Mouse (Mus musculus): Measurements from ENCODE around the gene Abcb1b.
"Not testable (repeated sequence)": the region's sequence is repeated elsewhere in the genome, so short reads cannot be mapped to it uniquely, and the experiment has no call there.

Abcb1b gene

DNA sequence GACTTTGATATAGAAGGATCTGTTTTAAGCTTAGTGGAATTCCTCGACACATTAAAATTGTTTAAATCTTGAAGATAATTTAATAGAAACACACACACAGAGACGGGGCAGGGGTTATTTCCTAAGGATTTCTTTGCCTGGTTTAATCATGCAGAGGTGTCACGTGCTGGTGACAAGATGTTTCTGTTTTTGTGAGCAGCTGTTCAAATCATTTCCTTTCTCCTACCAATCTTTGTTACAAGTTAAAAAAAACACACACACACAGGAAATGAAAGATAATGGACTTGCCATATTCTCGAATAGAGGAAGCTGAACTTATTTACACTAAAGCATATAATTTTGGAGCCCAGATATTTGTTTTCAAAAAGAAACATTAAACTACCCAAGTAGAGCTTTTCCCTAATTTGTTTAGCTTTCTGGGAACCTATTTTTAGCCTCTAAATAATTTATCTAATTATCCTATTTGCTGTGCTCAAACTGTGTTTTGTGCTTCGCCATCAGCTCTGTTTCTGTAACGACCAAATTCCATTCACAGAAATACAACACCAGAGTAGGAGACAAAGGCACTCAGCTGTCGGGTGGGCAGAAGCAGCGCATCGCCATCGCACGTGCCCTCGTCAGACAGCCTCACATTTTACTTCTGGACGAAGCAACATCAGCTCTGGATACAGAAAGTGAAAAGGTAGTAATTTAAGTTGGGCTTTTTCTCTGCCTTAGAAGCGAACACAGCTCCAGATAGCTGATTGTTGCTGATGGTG is 65.8 kb downstream of the Abcb1b start:
- no peak for DNase-seq (ENCODE audit: low read depth, low spot score)

DNA sequence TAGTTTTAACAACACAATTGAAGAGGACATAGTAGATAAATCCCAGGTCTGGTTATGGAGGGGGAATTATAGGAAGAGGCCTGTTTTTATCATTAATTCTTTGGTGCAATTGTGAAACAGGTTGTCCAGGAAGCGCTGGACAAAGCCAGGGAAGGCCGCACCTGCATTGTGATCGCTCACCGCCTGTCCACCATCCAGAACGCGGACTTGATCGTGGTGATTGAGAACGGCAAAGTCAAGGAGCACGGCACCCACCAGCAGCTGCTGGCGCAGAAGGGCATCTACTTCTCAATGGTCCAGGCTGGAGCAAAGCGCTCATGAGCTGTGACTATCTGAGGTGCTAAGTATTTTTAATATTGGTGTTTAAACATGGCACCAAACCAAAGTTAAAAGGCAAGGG is 67.7 kb downstream of the Abcb1b start:
- DNase-seq (ENCODE audit: low read depth, low spot score), result not testable (repeated sequence)

DNA sequence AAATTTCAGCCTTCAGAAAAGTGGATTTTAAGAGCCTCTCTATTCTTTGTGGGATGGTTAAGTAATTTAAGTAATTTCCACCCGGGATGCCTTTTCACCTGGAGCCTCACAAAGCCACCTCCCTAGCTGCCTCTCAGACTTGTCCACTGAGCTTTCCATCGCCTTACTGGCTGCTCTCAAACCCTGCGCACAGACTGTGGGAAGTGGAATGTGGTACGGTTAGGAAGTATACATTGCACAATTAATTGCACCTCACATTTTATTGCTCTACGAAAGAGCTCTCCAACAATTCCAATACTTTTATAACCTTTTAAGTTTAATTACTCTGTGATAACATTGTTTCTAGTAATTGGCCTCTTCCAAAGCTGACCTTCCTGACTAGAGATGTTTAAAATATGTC is 68.4 kb downstream of the Abcb1b start:
- no peak for DNase-seq (ENCODE audit: low read depth, low spot score)

DNA sequence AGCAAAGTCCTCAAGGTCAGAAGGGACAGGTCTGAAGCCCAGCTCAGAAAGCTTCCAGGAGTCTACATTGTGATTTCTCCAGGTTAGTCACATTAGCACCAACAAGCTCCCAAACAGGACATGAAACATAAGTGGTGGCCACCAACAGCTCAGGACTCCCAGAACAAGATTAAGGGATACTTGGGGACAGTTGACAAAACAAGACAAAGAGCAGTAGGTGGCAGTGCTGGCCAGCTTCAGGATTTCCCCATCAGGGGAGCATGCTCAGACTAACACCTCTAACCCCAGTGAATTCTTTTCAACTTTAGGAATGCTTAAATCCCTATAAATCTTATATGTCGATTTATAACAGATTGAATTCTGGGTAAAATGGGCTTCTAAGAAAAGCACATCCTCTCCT is 70.1 kb downstream of the Abcb1b start:
- no peak for DNase-seq (ENCODE audit: low read depth, low spot score)

DNA sequence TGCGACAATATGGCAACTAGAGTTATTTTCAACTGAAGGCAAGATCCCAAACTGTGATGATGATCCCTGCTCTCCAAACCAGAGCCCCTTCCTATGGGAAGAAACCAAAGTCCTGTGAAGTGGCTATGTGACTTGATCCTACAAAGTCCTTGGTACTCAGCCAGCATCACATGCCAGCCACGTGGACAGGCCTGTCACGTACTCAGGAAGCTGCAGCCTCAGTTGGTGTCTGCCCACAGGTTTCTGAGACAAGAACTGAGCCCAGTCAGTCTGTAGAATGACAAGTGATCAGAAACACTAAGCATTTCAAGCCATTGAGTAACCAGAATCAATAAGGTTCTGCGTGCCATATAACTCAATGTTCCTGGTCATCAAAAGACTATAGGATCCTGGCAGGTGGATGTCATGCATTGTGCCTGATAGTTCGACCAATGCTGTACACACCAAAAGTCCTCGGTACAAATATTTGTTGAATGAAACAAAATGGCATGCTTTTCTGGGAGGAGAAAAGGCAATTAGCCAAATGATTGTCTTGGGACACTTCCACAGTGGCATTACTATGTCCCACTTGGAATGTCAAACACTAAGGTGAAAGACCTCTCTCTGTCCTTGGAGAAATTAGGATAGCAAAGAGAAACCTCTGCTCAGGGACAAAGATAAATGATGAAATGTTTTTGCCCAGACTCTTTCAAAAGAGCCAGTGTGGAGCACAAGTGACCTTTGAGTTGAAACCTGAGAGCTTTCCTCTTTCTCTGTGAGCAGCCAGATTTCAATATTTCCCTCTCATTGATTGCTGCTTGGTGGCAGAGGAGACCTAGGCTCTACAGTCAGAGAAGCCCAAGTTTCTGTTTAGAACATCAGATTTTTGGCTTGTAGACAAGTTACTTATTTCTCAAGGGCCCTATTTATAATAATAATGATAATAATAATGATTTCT is 75.3 kb downstream of the Abcb1b start:
- no peak for DNase-seq (ENCODE audit: low read depth, low spot score)

DNA sequence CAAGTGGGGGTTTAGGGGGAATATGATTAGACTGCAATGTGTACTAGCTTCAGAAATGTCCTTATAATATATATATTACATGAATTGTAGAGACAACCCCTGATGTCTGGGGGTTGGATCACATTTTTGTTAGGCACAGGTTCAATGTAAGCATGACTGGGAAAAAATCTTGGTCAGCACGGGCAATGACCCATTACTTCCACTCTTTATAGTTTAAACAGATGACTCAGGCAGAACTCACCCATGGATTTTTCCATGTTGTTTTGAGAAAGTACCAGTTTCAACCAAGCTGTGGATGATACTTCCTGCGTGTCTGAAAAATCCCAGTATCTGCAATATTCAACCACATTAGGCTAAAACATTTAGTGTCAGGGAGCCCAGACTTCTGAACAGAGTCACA is 79.1 kb downstream of the Abcb1b start:
- DNase-seq (ENCODE audit: low read depth, low spot score), result no peak

DNA sequence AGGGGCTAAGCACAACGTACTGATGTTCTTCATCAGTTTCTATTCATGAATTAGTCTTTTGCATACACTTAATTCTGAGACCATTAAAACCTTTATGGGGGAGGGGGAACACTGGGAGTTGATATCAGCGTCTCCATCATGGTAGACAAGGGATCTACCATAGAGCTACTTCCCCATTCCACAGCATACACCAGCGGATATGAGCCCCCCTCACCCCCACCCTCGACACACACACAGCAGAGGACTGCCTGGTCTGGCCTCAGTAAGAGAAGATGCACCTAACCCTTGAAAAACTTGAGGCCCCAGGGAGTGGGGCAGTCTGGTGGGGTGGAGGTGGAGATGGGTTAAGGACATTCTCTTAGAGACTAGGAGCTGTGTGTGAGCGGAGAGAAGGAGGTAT is 79.9 kb downstream of the Abcb1b start:
- no peak for DNase-seq (ENCODE audit: low read depth, low spot score)

DNA sequence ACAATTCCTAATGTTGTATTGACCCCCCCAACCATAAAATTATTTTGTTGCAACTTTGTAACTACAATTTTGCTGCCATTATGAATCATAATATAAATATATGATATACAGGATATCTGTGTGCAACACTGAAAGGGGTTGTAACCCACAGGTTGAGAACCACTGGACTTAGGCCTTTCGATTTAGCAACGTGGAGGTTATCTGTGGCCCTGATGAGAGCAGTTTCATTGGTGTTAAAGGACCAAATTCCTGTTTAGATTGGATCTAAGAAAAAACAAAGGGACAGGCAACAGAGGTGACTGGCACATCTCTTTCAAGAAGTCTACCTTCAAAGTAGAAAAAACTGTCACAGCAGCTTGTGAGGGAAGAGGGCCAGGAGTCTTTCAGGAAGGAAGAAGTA is 87.9 kb downstream of the Abcb1b start:
- DNase-seq (ENCODE audit: low read depth, low spot score), result no peak

DNA sequence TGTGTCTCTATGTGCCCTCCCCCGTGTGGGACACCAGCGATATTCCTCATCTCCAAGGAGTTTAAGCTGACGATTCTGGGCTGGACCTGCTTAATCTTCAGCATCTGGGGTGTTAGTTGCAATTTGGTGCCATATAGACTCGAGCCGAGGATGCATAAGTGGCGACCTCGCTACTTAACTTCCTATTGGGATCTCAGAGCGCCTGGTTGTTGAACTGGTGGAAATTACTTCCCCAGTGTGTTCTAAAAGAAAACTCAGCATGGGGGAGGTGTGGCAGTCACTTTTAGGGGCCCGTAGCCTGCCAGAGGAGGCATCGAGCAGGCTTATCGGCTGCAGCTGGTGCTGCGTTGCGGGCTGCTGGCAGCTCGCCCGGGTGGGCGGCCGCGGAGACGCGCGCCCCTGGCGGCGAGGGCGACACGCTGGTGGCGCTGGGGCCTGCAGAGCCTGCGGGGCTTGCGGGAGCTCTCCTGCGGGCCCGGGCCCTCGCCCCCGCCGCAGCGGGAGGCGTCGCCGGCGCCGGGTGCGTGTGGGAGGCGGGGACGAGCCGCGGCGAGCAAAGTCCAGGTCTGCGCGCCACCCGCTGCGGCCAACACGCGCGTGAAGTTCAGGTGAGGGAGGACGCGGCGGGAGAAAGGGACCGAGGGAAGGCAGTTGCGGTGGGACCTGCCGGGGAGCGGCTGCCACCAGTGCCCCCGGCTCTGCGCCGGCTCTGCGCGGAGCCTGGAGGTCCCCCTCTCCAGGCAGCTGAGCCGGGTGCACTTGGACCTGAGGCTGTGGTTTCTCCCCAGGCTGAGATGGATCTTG is 95.6 kb downstream of the Abcb1b start, which contains the start of gene Abcb4:
TSS of gene Abcb4 (plus strand) at position 418 of the 804 bp plus-strand sequence.
- DNase-seq (ENCODE audit: low read depth, low spot score), result no peak

DNA sequence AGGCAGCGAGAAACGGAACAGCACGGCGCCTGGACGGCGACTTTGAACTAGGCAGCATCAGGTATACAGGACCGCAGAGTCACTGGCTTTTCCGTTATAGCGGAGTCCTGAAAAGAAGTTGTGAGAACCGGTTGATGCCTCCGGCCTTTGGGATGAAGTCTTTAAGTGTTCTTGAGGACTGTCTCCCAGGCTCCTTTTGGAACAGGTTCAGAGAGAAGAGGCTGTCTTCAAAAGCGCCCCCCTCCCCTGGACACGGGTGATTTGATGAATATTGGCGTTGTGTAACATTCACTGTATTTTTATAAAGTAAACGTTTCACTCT is 96.1 kb downstream of the Abcb1b start:
- no peak for DNase-seq (ENCODE audit: low read depth, low spot score)

DNA sequence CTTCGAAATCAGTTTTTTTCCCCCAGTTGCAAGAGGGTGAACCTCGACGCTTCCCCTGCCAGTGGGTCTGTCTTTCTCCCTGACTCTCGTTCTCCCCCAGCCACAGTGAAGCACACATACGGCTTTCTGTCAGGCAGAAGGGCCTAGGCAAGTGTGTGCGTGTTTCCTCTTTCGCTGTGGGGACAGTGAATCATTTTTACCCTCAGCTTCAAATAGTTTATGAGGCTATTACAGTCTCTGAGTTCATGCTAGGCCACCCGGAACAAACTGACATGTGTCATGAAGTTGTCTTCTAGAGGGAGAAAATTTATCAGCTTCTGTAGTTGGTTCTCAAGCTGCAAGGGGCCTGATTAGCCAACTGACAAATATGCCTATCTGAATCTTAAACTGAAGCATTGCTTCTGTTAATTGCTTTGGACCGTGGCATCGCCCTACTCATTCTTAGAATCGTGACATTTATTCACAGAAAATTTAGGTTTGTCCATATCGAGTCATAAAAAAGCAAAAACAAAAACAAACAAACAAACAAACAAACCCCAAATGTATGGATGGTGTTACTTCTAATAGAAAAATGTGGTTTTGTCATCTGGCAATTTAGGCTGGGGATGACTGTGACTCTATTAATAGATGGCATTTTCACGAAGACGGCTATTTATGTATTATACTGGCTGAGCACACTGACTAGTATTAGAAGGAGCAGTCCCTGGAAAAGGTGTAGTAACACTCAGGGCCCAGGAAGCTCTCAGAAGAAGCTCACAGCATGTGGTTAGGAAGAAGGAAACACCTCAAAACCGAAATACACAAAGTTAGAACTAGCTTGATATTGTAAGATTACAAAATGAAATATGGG is 96.9 kb downstream of the Abcb1b start:
- no peak for DNase-seq (ENCODE audit: low read depth, low spot score)

DNA sequence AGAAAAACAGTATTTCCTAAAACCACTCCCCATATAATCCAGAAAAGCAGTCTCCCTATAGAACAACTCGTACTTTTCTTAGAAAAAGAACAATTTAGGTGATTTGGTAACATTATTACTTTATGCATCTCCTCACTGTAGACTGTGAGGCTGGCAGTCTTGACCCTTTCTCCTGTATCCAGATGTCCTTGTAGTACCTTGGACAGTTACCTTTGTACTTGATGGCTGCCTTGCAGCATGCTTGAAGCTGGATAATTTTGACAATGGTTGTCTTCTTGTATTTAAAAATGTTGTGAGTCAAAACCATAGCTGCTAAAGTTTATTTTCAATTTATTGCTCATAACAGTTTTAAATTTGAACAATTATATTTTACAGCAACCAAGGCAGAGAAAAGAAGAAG is 98.3 kb downstream of the Abcb1b start:
- DNase-seq (ENCODE audit: low read depth, low spot score), result no peak

DNA sequence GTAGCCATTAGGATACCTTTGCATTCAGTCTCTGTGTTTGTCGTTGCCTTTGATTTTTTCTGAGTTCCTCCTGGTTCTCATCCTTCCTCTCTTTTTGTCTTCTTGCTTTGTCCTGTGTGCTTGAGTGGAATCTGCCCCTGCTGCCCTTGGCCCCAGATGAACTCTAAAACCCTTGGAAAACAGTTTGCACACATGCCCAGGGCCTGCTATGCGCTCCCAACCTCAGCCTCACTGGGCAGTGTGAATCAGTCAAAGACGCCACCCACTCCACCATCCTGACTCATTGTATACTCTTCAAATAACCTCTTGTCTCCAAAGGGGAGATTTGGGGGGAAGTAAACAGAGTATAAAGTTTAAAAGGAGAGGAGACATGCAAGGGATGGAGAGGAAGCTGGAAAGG is 100.3 kb downstream of the Abcb1b start:
- DNase-seq (ENCODE audit: low read depth, low spot score), result no peak

DNA sequence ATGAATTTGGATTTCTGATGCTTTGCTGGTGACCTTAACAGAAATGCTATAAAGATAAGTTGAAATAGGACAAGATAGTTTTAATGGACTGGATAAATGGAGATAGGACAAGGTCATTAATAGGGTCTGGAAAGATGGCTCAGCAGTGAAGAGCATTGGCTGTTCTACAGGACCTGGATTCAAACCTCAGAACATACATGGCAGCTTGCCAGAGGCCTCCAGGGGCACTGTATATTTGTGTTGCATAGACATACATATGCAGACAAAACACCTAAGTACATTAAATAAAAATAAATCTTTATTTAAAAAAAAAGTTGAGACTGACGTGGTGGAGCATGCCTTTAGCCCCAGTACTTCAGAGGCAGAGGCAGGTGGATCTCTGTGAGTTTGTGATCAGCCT is 103.1 kb downstream of the Abcb1b start:
- no peak for DNase-seq (ENCODE audit: low read depth, low spot score)

DNA sequence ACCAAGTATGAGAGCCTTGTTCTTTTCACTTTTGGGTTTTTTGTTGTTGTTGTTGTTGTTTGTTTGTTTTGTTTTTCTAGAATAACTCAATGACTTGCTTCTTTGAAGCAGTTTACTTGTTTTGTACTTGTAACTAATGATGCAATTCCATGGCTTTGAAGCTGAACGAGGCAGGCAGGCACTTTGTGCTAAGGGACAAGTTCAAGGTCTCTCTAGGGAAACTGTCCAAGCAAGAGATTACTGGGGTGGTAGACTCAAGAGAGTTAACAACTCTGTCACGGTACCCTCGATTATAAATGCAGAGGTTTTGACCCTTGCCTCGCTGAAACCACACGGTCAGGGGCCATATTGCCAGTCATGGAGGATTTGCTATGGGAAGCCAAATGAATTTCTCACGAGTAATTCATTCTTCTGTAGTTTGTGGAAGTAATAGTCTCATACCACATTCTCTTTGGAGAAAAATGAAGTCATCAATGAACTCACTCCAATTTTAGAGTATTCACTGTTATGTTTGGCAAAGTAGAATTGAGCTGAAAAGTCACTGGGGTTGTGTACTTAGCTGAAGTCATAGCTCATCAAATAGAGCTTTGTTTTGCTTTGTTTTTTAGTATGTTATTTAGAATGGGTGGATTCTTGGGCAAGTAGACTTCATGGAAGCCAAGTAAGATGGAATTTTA is 104.3 kb downstream of the Abcb1b start:
- no peak for DNase-seq (ENCODE audit: low read depth, low spot score)

DNA sequence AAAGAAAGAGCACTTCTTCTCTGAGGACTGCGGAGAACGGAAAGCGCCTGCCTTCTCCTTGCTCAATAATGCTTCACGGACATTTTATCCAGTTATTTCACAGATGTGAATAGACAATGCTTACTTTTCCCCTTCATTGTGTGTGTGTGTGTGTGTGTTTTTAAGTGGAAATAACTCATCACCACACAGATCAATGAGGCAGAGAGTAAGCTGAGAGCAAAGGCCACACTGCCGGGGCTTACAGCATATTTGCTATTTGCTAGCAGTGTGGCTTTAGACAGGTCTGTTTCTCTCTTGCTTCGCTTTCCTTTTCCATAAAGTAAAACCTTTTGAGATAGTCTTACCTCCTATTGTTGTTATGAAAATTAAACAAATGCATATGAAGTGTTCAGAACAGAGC is 106.6 kb downstream of the Abcb1b start:
- no peak for DNase-seq (ENCODE audit: low read depth, low spot score)

DNA sequence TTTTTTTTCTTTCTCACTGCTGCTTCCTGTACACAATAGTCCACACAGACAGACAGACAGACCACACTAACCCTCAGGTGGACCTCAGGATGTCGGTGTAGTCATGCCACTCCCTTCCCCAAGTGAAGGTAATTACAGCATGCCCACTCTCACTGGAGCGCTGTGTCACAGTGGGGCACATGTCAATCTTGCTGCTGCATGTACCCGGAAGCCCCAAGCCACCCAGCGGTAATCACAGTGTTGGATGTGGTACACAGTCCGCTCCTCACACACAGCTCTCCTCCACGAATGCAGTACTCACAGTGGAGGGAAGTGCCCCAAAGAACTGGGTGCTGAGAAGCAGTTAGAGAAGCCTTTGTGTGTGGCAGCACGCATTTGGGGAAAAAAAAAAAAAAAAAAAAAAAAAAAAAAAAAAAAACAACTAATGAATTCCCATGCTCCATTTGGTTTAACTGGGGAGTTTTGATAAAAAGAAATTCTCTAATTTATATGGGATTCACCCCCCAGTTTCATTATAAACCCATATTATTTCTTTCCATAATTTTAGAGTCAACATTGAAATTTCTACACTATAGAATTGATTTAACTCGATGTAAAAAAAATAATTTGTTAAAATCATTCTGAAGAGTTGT is 113.7 kb downstream of the Abcb1b start:
- no peak for DNase-seq (ENCODE audit: low read depth, low spot score)

Data from telencephalon, adult 2 months (tissue).